Mouse (Mus musculus) midbrain, embryonic 15.5 days (tissue): ENCODE measurements around the gene Hist3h2a. TPM values are rescaled to one million over a fixed set of nuclear protein-coding genes. Genes with fewer than 3 reads are reported as not detected.

Experiments used
- ATAC-seq: fragments of 200-750 bp; cut with Nextera tagmentation; replicated peaks from 2 replicates; pipeline ENCODE4 v1.8.0; 2017; ENCODE audit warnings: moderate TSS enrichment
- H3K27ac ChIP-seq: fragments of 300-500 bp; sonication (generic); 2 replicates; pipeline ENCODE4 v1.5.1; 2015; ENCODE audit warnings: mild to moderate bottlenecking, inconsistent platforms
- H3K27me3 ChIP-seq: fragments of 300-500 bp; sonication (generic); replicated peaks from 2 replicates; pipeline ENCODE4 v1.6.1; 2015; ENCODE audit warnings: inconsistent platforms
- H3K36me3 ChIP-seq: fragments of 300-500 bp; sonication (generic); replicated peaks from 2 replicates; pipeline ENCODE4 v1.6.1; 2015; ENCODE audit warnings: inconsistent platforms
- H3K4me1 ChIP-seq: fragments of 300-500 bp; sonication (generic); 2 replicates; pipeline ENCODE4 v1.6.1; 2015; ENCODE audit warnings: inconsistent platforms
- H3K4me2 ChIP-seq: fragments of 300-500 bp; sonication (generic); 2 replicates; pipeline ENCODE4 v1.6.1; 2015; ENCODE audit warnings: inconsistent platforms, mild to moderate bottlenecking, moderate library complexity
- H3K4me3 ChIP-seq: fragments of 300-500 bp; sonication (generic); 2 replicates; pipeline ENCODE4 v1.5.1; 2015; ENCODE audit warnings: mild to moderate bottlenecking, inconsistent platforms
- H3K9ac ChIP-seq: fragments of 300-500 bp; sonication (generic); 2 replicates; pipeline ENCODE4 v1.6.1; 2015; ENCODE audit warnings: mild to moderate bottlenecking, inconsistent platforms
- H3K9me3 ChIP-seq: fragments of 300-500 bp; sonication (generic); 2 replicates; pipeline ENCODE4 v1.6.1; 2016; ENCODE audit warnings: inconsistent platforms
- WGBS: fragments of 180-500 bp; shearing (Covaris S2); methylation state at CpG from one replicate; pipeline ENCODE4 v1.1.7; 2015; ENCODE audit warnings: mixed read lengths; 5-methylcytosine and 5-hydroxymethylcytosine counted together
- microRNA-seq: library from miRNA; unstranded; fragments of <30 nt; microRNA quantifications from one replicate; pipeline ENCODE4, GENCODE M21; 2016
- polyA plus RNA-seq: library from polyadenylated mRNA; unstranded; fragments of >200 nt; fragmentation: Nextera tagmentation; extraction: Ambion mirVana; gene quantifications from 2 replicates; pipeline ENCODE4 v1.2.1, GENCODE M21; 2015

Hist3h2a gene
- polyA plus RNA-seq, 1 experiment from 2014 or later: 119 TPM

- Histone ChIP-seq H3K27ac (no peak overlapping the region), H3K36me3 (no peaks in the 10 kb centered on the region)
- WGBS: 85% methylated on average over 7 of the region's 7 CpGs
These were observed 48.0 kb downstream of the Hist3h2a start for GRCm38 (mm10) chr11:59002327-59003079.

More at GRCm38 (mm10) chr11:59002327-59003079, 48.0 kb downstream of the Hist3h2a start:
- no peak overlapping the region for H3K4me2 ChIP-seq
- no peaks in the 10 kb centered on the region for H3K27me3 ChIP-seq
- no peak for ATAC-seq
- no peak overlapping the region for H3K4me3 ChIP-seq
- no peak overlapping the region for H3K9ac ChIP-seq
- no peaks in the 10 kb centered on the region for H3K4me1 ChIP-seq
- no peaks in the 10 kb centered on the region for H3K9me3 ChIP-seq

Small RNAs within 50 kb of the gene (microRNA-seq; reads per million reads assigned to microRNA genes)
- not detected for gene Gm44313

Other genes with a start within 250 kb of the Hist3h2a start
- not detected in 2 replicates for gene Olfr318, start 230.7 kb upstream of the Hist3h2a start, polyA plus RNA-seq
- gene Olfr317, start 215.5 kb upstream of the Hist3h2a start, polyA plus RNA-seq: 0.08 and 0.44 TPM in 2 replicates
- not detected in 2 replicates for gene Olfr316, start 202.0 kb upstream of the Hist3h2a start, polyA plus RNA-seq
- not detected in 2 replicates for gene Olfr315, start 181.5 kb upstream of the Hist3h2a start, polyA plus RNA-seq
- gene Olfr314, start 171.7 kb upstream of the Hist3h2a start, polyA plus RNA-seq: not detected in 2 replicates
- 12.2 and 13.4 TPM in 2 replicates for gene Fam183b, start 152.7 kb upstream of the Hist3h2a start, polyA plus RNA-seq
- not detected in 2 replicates for gene Olfr313, start 139.7 kb upstream of the Hist3h2a start, polyA plus RNA-seq
- gene Olfr312, start 125.4 kb upstream of the Hist3h2a start, polyA plus RNA-seq: 0.04 TPM in 1 of 2 replicates, not detected in the other
- gene Olfr311, start 115.4 kb upstream of the Hist3h2a start, polyA plus RNA-seq: not detected in 2 replicates
- gene Gm12258, start 107.5 kb upstream of the Hist3h2a start, polyA plus RNA-seq: 24.7 and 25.4 TPM in 2 replicates
- 14.1 and 14.2 TPM in 2 replicates for gene 2810021J22Rik, start 87.5 kb upstream of the Hist3h2a start, polyA plus RNA-seq
- 7.1 TPM in 2 replicates for gene Zfp39, start 50.5 kb upstream of the Hist3h2a start, polyA plus RNA-seq
- gene Btnl10, start 36.8 kb upstream of the Hist3h2a start, polyA plus RNA-seq: not detected in 2 replicates
- 626 and 662 TPM in 2 replicates for gene Rnf187, start 15.8 kb upstream of the Hist3h2a start, polyA plus RNA-seq
- 311 and 338 TPM in 2 replicates for gene Hist3h2ba, start 5.8 kb upstream of the Hist3h2a start, polyA plus RNA-seq
- gene Trim17, start within 50 bp of the Hist3h2a start, polyA plus RNA-seq: 1.5 and 2.0 TPM in 2 replicates
- 22.1 and 24.1 TPM in 2 replicates for gene Trim11, start 23.4 kb downstream of the Hist3h2a start, polyA plus RNA-seq
- gene Obscn, start 181.7 kb downstream of the Hist3h2a start, polyA plus RNA-seq: 0.28 and 0.38 TPM in 2 replicates
- gene Iba57, start 209.1 kb downstream of the Hist3h2a start, polyA plus RNA-seq: 7.2 and 8.7 TPM in 2 replicates
- 0.13 and 0.28 TPM in 2 replicates for gene Gjc2, start 228.5 kb downstream of the Hist3h2a start, polyA plus RNA-seq
- 232 and 257 TPM in 2 replicates for gene Guk1, start 237.5 kb downstream of the Hist3h2a start, polyA plus RNA-seq
- 89.8 and 93.2 TPM in 2 replicates for gene Mrpl55, start 247.8 kb downstream of the Hist3h2a start, polyA plus RNA-seq